10 mouse cellular contexts compared by ENCODE assay signal in genomic region chr3:30018202-30018601, GRCm38 (mm10).
DNase-seq lines count a peak whose midpoint lies in the region; ATAC-seq lines count a peak whose summit lies in the region.
"Had no signal": no experiment of that assay in that cellular context is flagged by ENCODE, and none has a peak within 500 bp of the region (broad histone marks: within the 10 kb centered on the region; RNA-seq: fewer than 3 reads in every experiment).

No protein-coding gene starts in this region.

- WGBS in kidney, embryonic 15.5 days: 8% methylated on average over 12 of the region's 12 CpGs
- WGBS in embryonic facial prominence, embryonic 11.5 days: 16% methylated on average over 12 of the region's 12 CpGs

- ATAC-seq in kidney, embryonic 15.5 days (replicated peaks; ENCODE audit: low FRiP score): peak; percentile 90
- no peak for ATAC-seq in embryonic facial prominence, embryonic 11.5 days (replicated peaks; ENCODE audit: insufficient number of reproducible peaks, low FRiP score, low TSS enrichment, low read depth)

- no peaks in the 10 kb centered on the region for H3K36me3 ChIP-seq in kidney, embryonic 15.5 days
- no peaks in the 10 kb centered on the region for H3K36me3 ChIP-seq in embryonic facial prominence, embryonic 11.5 days (replicated peaks; ENCODE audit: control insufficient read depth, insufficient read depth, low read depth, low read length)

- DNase-seq in kidney, adult 11 months: no peak
- peak; percentile 84 for DNase-seq in embryo, embryonic 11 days
- peak; percentile 39 for DNase-seq in embryonic facial prominence, embryonic 11.5 days (ENCODE audit: low spot score)
- peak; percentile 33 for DNase-seq in lung, postnatal 10 days
- DNase-seq in left cerebral cortex, adult 9 months (ENCODE audit: low spot score in 2 of 2): no peak
- no peak for DNase-seq in urinary bladder, postnatal 36 days (ENCODE audit: low spot score in 2 of 2)
- no peak for DNase-seq in gastrocnemius, postnatal 14 days
- DNase-seq: cerebellum, adult 9-10 months; heart, postnatal 10 days had no signal

- intact Hi-C loops in gastrocnemius, postnatal 14 days (cut with DNase I; ENCODE audit: low total_unique reads): loop anchor here (10.0 kb wide), 1 partner anchor 497 kb away; no protein-coding TSS in a partner anchor

- H3K4me3 ChIP-seq in kidney, embryonic 15.5 days (replicated peaks): no peak overlapping the region
- no peak overlapping the region for H3K4me3 ChIP-seq in embryonic facial prominence, embryonic 11.5 days (ENCODE audit: low read depth, low read length)

- peak overlapping the region; percentile 43 for H3K4me2 ChIP-seq in kidney, embryonic 15.5 days
- no peak overlapping the region for H3K4me2 ChIP-seq in embryonic facial prominence, embryonic 11.5 days (ENCODE audit: low read depth, low read length)

- H3K27ac ChIP-seq in kidney, embryonic 15.5 days: peak overlapping the region; percentile 77
- no peak overlapping the region for H3K27ac ChIP-seq in embryonic facial prominence, embryonic 11.5 days (replicated peaks; ENCODE audit: low read depth, low read length)

- peaks cover 44% of the 10 kb centered on the region for H3K4me1 ChIP-seq in kidney, embryonic 15.5 days
- no peaks in the 10 kb centered on the region for H3K4me1 ChIP-seq in embryonic facial prominence, embryonic 11.5 days (ENCODE audit: control insufficient read depth, insufficient read depth, low read length)

- no peaks in the 10 kb centered on the region; the same call in 1 of the 2 replicates for H3K27me3 ChIP-seq in kidney, embryonic 15.5 days
- no peaks in the 10 kb centered on the region for H3K27me3 ChIP-seq in embryonic facial prominence, embryonic 11.5 days (ENCODE audit: control insufficient read depth, insufficient read depth, low read length)

- no peak overlapping the region for H3K9ac ChIP-seq in kidney, embryonic 15.5 days
- no peak overlapping the region for H3K9ac ChIP-seq in embryonic facial prominence, embryonic 11.5 days (replicated peaks; ENCODE audit: low read length)

- no peaks in the 10 kb centered on the region for H3K9me3 ChIP-seq in kidney, embryonic 15.5 days (replicated peaks)
- no peaks in the 10 kb centered on the region for H3K9me3 ChIP-seq in embryonic facial prominence, embryonic 11.5 days (replicated peaks; ENCODE audit: control insufficient read depth, low read length)

Comparison
In these comparisons a context has a peak if more than half of its experiments do, and no peak if none do; other contexts are left out.
1. DNase-seq: peak in embryo, embryonic 11 days (single experiment), embryonic facial prominence, embryonic 11.5 days (single experiment) and lung, postnatal 10 days (single experiment); none in kidney, adult 11 months (single experiment), left cerebral cortex, adult 9 months (0 of 2), urinary bladder, postnatal 36 days (0 of 2) and gastrocnemius, postnatal 14 days (single experiment).